ENCODE assay signal across 8 mouse cellular contexts in the genomic region with DNA sequence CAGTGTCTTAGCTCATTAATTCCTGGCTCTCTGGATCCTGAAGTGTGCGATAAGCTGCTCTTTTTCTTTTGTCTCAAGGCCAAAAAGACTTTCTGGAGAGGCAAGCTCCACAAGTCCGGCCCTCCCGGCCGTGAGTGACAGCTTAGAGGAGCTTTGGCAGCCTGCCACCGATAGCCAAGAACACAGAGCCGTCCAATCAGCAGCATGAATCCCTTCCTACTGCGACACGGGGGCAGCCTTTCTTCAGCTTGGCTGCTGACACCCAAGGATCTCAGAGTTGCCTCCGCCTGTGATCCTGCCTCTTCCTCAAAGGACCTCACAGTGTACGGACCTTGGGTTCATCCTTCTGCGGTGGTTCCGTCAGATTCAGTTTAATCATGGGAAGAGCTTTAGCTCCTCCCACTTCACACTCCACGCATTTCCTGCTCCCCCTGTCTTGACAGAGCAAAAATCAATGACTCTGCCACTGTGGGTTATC. TPM values are rescaled to one million over a fixed set of nuclear protein-coding genes. Genes with fewer than 3 reads are reported as not detected.
DNase-seq lines count a peak whose midpoint lies in the region; ATAC-seq and TF ChIP-seq lines count a peak whose summit lies in the region.

No protein-coding gene starts in this region.

- H3K36me3 ChIP-seq in E14TG2a.4 (ENCODE audit: insufficient read depth, low read length): no peaks in the 10 kb centered on the region
- no peaks in the 10 kb centered on the region for H3K36me3 ChIP-seq in forebrain, embryonic 14.5 days (ENCODE audit: control insufficient read depth, insufficient read depth, low read length)
- H3K36me3 ChIP-seq in liver, postnatal 0 days (replicated peaks; ENCODE audit: insufficient read depth, low read length): no peaks in the 10 kb centered on the region
- no peaks in the 10 kb centered on the region; the same call in 1 of the 2 replicates for H3K36me3 ChIP-seq in neural tube, embryonic 13.5 days

- peak overlapping the region; percentile 56 for H3K4me2 ChIP-seq in forebrain, embryonic 14.5 days (ENCODE audit: low read length)
- H3K4me2 ChIP-seq in liver, postnatal 0 days (ENCODE audit: low read depth, low read length): peak overlapping the region; percentile 76
- H3K4me2 ChIP-seq in neural tube, embryonic 13.5 days: peak overlapping the region; percentile 62

- peaks cover 58% of the 10 kb centered on the region for H3K27me3 ChIP-seq in E14TG2a.4 (ENCODE audit: insufficient read depth, low read length)
- no peaks in the 10 kb centered on the region for H3K27me3 ChIP-seq in forebrain, embryonic 14.5 days (replicated peaks; ENCODE audit: control insufficient read depth, insufficient read depth, low read length)
- no peaks in the 10 kb centered on the region for H3K27me3 ChIP-seq in liver, postnatal 0 days (ENCODE audit: insufficient read depth, low read length)
- H3K27me3 ChIP-seq in neural tube, embryonic 13.5 days: no peaks in the 10 kb centered on the region

- intact Hi-C loops in heart, postnatal 14 days (cut with DNase I): loop anchor here (1.0 to 5.0 kb wide), 2 partner anchors 40 to 56 kb away; no protein-coding TSS in a partner anchor

- peak overlapping the region; percentile 76 for H3K27ac ChIP-seq in forebrain, embryonic 14.5 days (ENCODE audit: low read depth, low read length)
- peak overlapping the region; percentile 80 for H3K27ac ChIP-seq in liver, postnatal 0 days (ENCODE audit: low read depth)
- H3K27ac ChIP-seq in neural tube, embryonic 13.5 days (replicated peaks): peak overlapping the region; percentile 93

- peak; percentile 76 for ATAC-seq in cerebellum, adult (ENCODE audit: insufficient number of reproducible peaks, low FRiP score, low TSS enrichment)
- peak; percentile 85 for ATAC-seq in forebrain, embryonic 14.5 days
- ATAC-seq in liver, postnatal 0 days: peak; percentile 80
- ATAC-seq in neural tube, embryonic 13.5 days (ENCODE audit: low read depth): peak; percentile 77

- WGBS in forebrain, embryonic 14.5 days: under 1% methylated on average over 13 of the region's 13 CpGs
- WGBS in large intestine, adult 2 months: 2% methylated on average over 13 of the region's 13 CpGs
- WGBS in liver, postnatal 0 days (ENCODE audit: insufficient replicate concordance): under 1% methylated on average over 13 of the region's 13 CpGs
- WGBS in neural tube, embryonic 13.5 days: under 1% methylated on average over 13 of the region's 13 CpGs

- H3K9ac ChIP-seq in forebrain, embryonic 14.5 days (ENCODE audit: low read length): peak overlapping the region; percentile 52; the same call in 1 of the 2 replicates
- H3K9ac ChIP-seq in liver, postnatal 0 days (replicated peaks): peak overlapping the region; percentile 54
- peak overlapping the region; percentile 66 for H3K9ac ChIP-seq in neural tube, embryonic 13.5 days

- H3K4me3 ChIP-seq in E14TG2a.4 (replicated peaks; ENCODE audit: low read length): peak overlapping the region; percentile 39; the same call in 1 of the 2 replicates
- H3K4me3 ChIP-seq in forebrain, embryonic 14.5 days (ENCODE audit: low read depth, low read length): peak overlapping the region; percentile 25
- H3K4me3 ChIP-seq in liver, postnatal 0 days (ENCODE audit: low read depth, low read length): peak overlapping the region; percentile 43
- H3K4me3 ChIP-seq in neural tube, embryonic 13.5 days: peak overlapping the region; percentile 33

- H3K4me1 ChIP-seq in E14TG2a.4 (replicated peaks; ENCODE audit: low read depth, low read length): peaks cover 39% of the 10 kb centered on the region
- peaks cover 38% of the 10 kb centered on the region for H3K4me1 ChIP-seq in forebrain, embryonic 14.5 days (ENCODE audit: control insufficient read depth, insufficient read depth, low read length)
- H3K4me1 ChIP-seq in liver, postnatal 0 days (ENCODE audit: insufficient read depth): peaks cover 27% of the 10 kb centered on the region
- peaks cover 56% of the 10 kb centered on the region for H3K4me1 ChIP-seq in neural tube, embryonic 13.5 days (replicated peaks)

- DNase-seq in forebrain, embryonic 14.5 days (ENCODE audit: low spot score): peak; percentile 97
- peak; percentile 95 to 97 for DNase-seq in heart, postnatal 14 days
- DNase-seq in large intestine, adult 2 months (ENCODE audit: low read depth, low spot score): peak; percentile 97
- peak; percentile 91 for DNase-seq in liver, postnatal 0 days
- DNase-seq in telencephalon, adult 2 months (ENCODE audit: low read depth, low spot score): peak; percentile 90

- H3K9me3 ChIP-seq in E14TG2a.4 (ENCODE audit: low read length): peaks cover 4% of the 10 kb centered on the region; the same call in 1 of the 2 replicates
- no peaks in the 10 kb centered on the region for H3K9me3 ChIP-seq in forebrain, embryonic 14.5 days (replicated peaks; ENCODE audit: control insufficient read depth, low read length)
- H3K9me3 ChIP-seq in liver, postnatal 0 days (ENCODE audit: low read length): no peaks in the 10 kb centered on the region
- no peaks in the 10 kb centered on the region for H3K9me3 ChIP-seq in neural tube, embryonic 13.5 days

- TF ChIP-seq CTCF in E14TG2a.4 (conservative IDR thresholded peaks at IDR 0.05; ENCODE audit: low read length): no peak
- TF ChIP-seq CTCF in liver, postnatal 0 days (IDR thresholded peaks at IDR 0.05; ENCODE audit: low read depth): no peak

- no peak for TF ChIP-seq EP300 in liver, postnatal 0 days (IDR thresholded peaks at IDR 0.05; ENCODE audit: low read depth)

RNA-seq across cellular contexts. Expression of a gene that starts 57.9 kb away (rescaled TPM):
- 3.5 and 4.2 TPM in 2 replicates for polyA plus RNA-seq in forebrain, embryonic 14.5 days (2014; fragmentation: Nextera tagmentation; extraction: Ambion mirVana)
- total RNA-seq in heart, postnatal 14 days (2021): 1 to 10 TPM; 3.7 to 5.0 TPM
- polyA plus RNA-seq in large intestine, adult 2 months (2012; rRNA removed): 1.8 and 2.2 TPM in 2 replicates
- polyA plus RNA-seq in liver, postnatal 0 days (2015; fragmentation: Nextera tagmentation; extraction: Ambion mirVana): 0.64 and 0.65 TPM in 2 replicates
- polyA plus RNA-seq in neural tube, embryonic 13.5 days (2015; fragmentation: Nextera tagmentation; extraction: Ambion mirVana): 8.5 and 8.6 TPM in 2 replicates

Comparison
In these comparisons a context has a peak if more than half of its experiments do, and no peak if none do; other contexts are left out.
1. Peak in every context shown above with its lines: DNase-seq, ATAC-seq, H3K4me3 ChIP-seq and H3K27ac ChIP-seq.